ENCODE assay signal across 8 mouse cellular contexts in the genomic region with DNA sequence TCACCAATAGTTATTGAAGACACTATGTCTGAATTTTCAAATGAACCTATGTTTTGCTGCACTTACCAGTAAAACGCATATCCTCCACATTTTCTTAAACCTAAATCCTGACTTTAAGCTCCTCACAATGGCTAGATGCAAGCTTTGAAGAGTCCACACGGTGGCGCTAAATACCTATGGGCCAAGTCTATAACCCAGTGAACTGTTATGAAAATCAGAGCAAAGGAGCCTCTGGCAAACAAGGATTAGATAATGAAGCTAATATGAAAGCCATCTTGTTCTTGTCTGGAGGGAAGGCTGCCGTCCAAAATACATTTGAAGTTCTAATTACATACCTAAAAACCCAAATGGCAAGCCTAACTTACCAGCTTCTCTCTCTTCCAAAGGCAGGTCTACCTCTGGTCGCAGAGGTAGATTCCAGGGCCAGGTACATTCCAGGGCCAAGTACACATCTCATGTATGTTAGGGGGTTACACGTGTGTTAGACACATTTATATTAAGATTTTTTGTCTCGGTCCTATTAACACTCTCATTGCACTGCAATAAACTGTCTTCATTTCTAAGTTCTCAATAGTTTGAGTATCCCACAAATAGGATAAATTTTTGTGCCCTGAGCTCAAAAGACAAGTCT. TPM values are rescaled to one million over a fixed set of nuclear protein-coding genes. Genes with fewer than 3 reads are reported as not detected.
A peak's percentile ranks its signal among the peaks of the same experiment; 100 is the strongest.
DNase-seq lines count a peak whose midpoint lies in the region; ATAC-seq and TF ChIP-seq lines count a peak whose summit lies in the region.
"Had no signal": no experiment of that assay in that cellular context is flagged by ENCODE, and none has a peak within 500 bp of the region (broad histone marks: within the 10 kb centered on the region; RNA-seq: fewer than 3 reads in every experiment).

No protein-coding gene starts in this region.

- no peak overlapping the region for H3K9ac ChIP-seq in hindbrain, postnatal 0 days (replicated peaks; ENCODE audit: low read length)

- no peaks in the 10 kb centered on the region for H3K27me3 ChIP-seq in hindbrain, postnatal 0 days (ENCODE audit: insufficient read depth, low read length)
- H3K27me3 ChIP-seq: megakaryocyte, embryonic 14.5 days had no signal

- no peaks in the 10 kb centered on the region for H3K4me1 ChIP-seq in hindbrain, postnatal 0 days (ENCODE audit: insufficient read depth, low read length)
- H3K4me1 ChIP-seq: megakaryocyte, embryonic 14.5 days had no signal

- WGBS in hindbrain, postnatal 0 days = 33% methylated on average over 7 of the region's 7 CpGs

- TF ChIP-seq CTCF in hindbrain, postnatal 0 days (IDR thresholded peaks at IDR 0.05; ENCODE audit: low read depth) = peak; percentile 97

- peak; percentile 78 for DNase-seq in R1 (ENCODE audit: low read depth, low spot score)
- peak; percentile 75 for DNase-seq in cerebellum, adult 8-10 months
- DNase-seq in frontal cortex, postnatal 14 days (ENCODE audit: low spot score in 2 of 2) = peak; percentile 59 to 76
- DNase-seq in hindbrain, postnatal 0 days (ENCODE audit: low spot score) = peak; percentile 95
- DNase-seq in left cerebral cortex, adult 18-20 months (ENCODE audit: low spot score in 2 of 2) = peak; percentile 78 to 84
- DNase-seq in right cerebral cortex, postnatal 14 days = peak; percentile 83

- H3K4me3 ChIP-seq in hindbrain, postnatal 0 days (ENCODE audit: low read length) = no peak overlapping the region
- H3K4me3 ChIP-seq: megakaryocyte, embryonic 14.5 days had no signal

- ATAC-seq in hindbrain, postnatal 0 days = peak; percentile 86
- ATAC-seq in megakaryocyte progenitor cell, adult 5-6 weeks (replicated peaks; ENCODE audit: poor library complexity) = peak; percentile 95

- no peak overlapping the region for H3K4me2 ChIP-seq in hindbrain, postnatal 0 days (ENCODE audit: low read depth, low read length)

- no peaks in the 10 kb centered on the region for H3K36me3 ChIP-seq in hindbrain, postnatal 0 days (ENCODE audit: insufficient read depth, low read length)

- no peaks in the 10 kb centered on the region for H3K9me3 ChIP-seq in hindbrain, postnatal 0 days (ENCODE audit: low read length)
- H3K9me3 ChIP-seq: megakaryocyte, embryonic 14.5 days had no signal

- no peak overlapping the region for H3K27ac ChIP-seq in hindbrain, postnatal 0 days

RNA-seq across cellular contexts. Expression of a gene that starts 32.2 kb away (rescaled TPM):
- total RNA-seq in hindbrain, postnatal 0 days (2014; rRNA removed) = 13.2 and 23.6 TPM in 2 replicates
- 5.4 and 6.5 TPM in 2 replicates for polyA plus RNA-seq in hindbrain, postnatal 0 days (2015; fragmentation: Nextera tagmentation; extraction: Ambion mirVana)
- 10 to 100 TPM; 76.3 to 78.7 TPM for total RNA-seq in left cerebral cortex, adult 18-20 months (2021)
- total RNA-seq in megakaryocyte progenitor cell, adult 5-6 weeks (2015) = 1.9 TPM in 2 replicates
- total RNA-seq in megakaryocyte progenitor cell, adult 5-6 weeks (2017) = 0.12 and 0.64 TPM in 2 replicates
